Mouse (Mus musculus) brain, adult 10 weeks (tissue): ENCODE data around the gene Vstm2b. TPM values are rescaled to one million over a fixed set of nuclear protein-coding genes. Genes with fewer than 3 reads are reported as not detected.

Experiments
- polyA plus RNA-seq: library from polyadenylated mRNA; stranded (reverse); fragments of 350-450 nt; fragmentation: Illumina TruSeq; extraction: RNeasy Lipid Tissue Mini Kit (QIAGEN cat#74804); gene quantifications from one replicate; pipeline ENCODE4 v1.2.3, GENCODE M21; 2015; ENCODE audit warnings: low read depth, low replicate concordance

The Vstm2b gene
- polyA plus RNA-seq = 34.7 TPM

GRCm38 (mm10) chr7:40898096-40898710 lies at the start of gene Vstm2b:
Gene Vstm2b, plus strand, starts transcription at chr7:40898328.

Other genes starting within 250 kb of the Vstm2b start
- not detected for gene 4930433I11Rik, start 89.2 kb downstream of the Vstm2b start, polyA plus RNA-seq
- gene Gm4884, start 134.4 kb downstream of the Vstm2b start, polyA plus RNA-seq = not detected